Mouse (Mus musculus) heart, embryonic 13.5 days (tissue): ENCODE results near the gene Ajap1. TPM values are rescaled to one million over a fixed set of nuclear protein-coding genes. Genes with fewer than 3 reads are reported as not detected.

Source experiments
- ATAC-seq: fragments of 200-750 bp; cut with Nextera tagmentation; 2 replicates; pipeline ENCODE4 v1.8.0; 2017; ENCODE audit warnings: moderate TSS enrichment; ENCODE audit not compliant: insufficient number of reproducible peaks, low FRiP score, low TSS enrichment; ENCODE audit errors: extremely low read depth
- H3K27ac ChIP-seq: fragments of 300-500 bp; sonication (generic); replicated peaks from 2 replicates; pipeline ENCODE4 v1.5.1; 2015; ENCODE audit warnings: moderate library complexity, mild to moderate bottlenecking, inconsistent platforms
- H3K27me3 ChIP-seq: fragments of 300-500 bp; sonication (generic); replicated peaks from 2 replicates; pipeline ENCODE4 v1.6.1; 2015; ENCODE audit warnings: mild to moderate bottlenecking, inconsistent platforms
- H3K36me3 ChIP-seq: fragments of 300-500 bp; sonication (generic); 2 replicates; pipeline ENCODE4 v1.6.1; 2015; ENCODE audit warnings: mild to moderate bottlenecking, inconsistent platforms
- H3K4me1 ChIP-seq: fragments of 300-500 bp; sonication (generic); 2 replicates; pipeline ENCODE4 v1.6.1; 2015; ENCODE audit warnings: inconsistent platforms
- H3K4me2 ChIP-seq: fragments of 300-500 bp; sonication (generic); 2 replicates; pipeline ENCODE4 v1.6.1; 2015; ENCODE audit warnings: inconsistent platforms, mild to moderate bottlenecking, moderate library complexity
- H3K4me3 ChIP-seq: fragments of 300-500 bp; sonication (generic); 2 replicates; pipeline ENCODE4 v1.5.1; 2015; ENCODE audit warnings: moderate library complexity, mild to moderate bottlenecking, inconsistent platforms
- H3K9ac ChIP-seq: fragments of 300-500 bp; sonication (generic); 2 replicates; pipeline ENCODE4 v1.6.1; 2015; ENCODE audit warnings: inconsistent platforms, mild to moderate bottlenecking, moderate library complexity
- H3K9me3 ChIP-seq: fragments of 300-500 bp; sonication (generic); 2 replicates; pipeline ENCODE4 v1.6.1; 2016; ENCODE audit warnings: inconsistent platforms
- WGBS: fragments of 180-500 bp; shearing (Covaris S2); methylation state at CpG from one replicate; pipeline ENCODE4 v1.1.7; 2015; ENCODE audit warnings: mixed read lengths; 5-methylcytosine and 5-hydroxymethylcytosine counted together
- polyA plus RNA-seq: library from polyadenylated mRNA; unstranded; fragments of >200 nt; fragmentation: Nextera tagmentation; extraction: Ambion mirVana; gene quantifications from 2 replicates; pipeline ENCODE4 v1.2.1, GENCODE M21; 2015

Gene Ajap1
- polyA plus RNA-seq, 1 experiment from 2014 or later, result 0.11 TPM

DNA sequence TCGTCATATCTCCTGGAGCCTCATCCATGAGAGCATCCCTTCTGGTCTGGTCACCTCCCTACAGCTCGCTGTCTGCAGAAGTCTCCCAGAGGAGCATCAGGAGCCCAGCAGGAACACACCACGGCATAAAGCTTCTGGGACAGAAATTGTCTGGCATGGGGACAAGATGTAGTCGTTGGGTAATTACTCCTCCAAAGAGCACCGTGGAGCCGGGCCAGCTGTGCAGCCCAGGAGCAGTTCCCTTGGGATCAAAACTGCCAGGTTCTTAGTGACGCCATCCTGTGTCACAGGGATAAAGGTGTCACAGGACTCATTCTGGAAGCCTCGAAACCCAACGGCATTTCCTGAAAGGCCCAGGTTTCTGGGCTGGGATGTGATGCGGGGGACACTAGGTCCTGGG is 40.1 kb downstream of the Ajap1 start:
- peaks cover 13% of the 10 kb centered on the region for H3K27me3 ChIP-seq
- H3K4me2 ChIP-seq, result no peak overlapping the region
- H3K9ac ChIP-seq, result no peak overlapping the region
- H3K4me1 ChIP-seq, result no peaks in the 10 kb centered on the region
- no peaks in the 10 kb centered on the region for H3K36me3 ChIP-seq
- ATAC-seq, result no peak
- H3K27ac ChIP-seq, result no peak overlapping the region
- H3K9me3 ChIP-seq, result no peaks in the 10 kb centered on the region
- 72% methylated on average over 10 of the region's 10 CpGs for WGBS
- H3K4me3 ChIP-seq, result no peak overlapping the region

DNA sequence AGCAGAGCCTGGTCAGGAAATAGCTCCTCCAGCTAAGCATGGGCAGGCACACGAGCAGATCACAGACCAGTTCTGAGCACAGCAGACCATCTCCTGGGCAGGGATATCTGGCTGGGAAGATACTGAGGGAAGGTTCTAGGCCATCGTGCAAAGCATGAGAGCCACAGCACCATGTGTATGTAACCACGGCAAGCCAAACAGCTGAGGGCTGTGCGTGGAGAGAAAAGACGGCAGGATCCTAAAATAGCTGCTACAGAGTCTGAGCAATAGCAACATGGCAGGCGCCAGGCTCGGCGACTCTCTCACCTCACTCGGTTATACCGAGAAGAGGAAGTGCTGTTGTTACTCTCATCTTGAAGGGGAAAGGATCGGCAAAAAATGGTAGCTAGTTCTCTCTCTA is 42.7 kb downstream of the Ajap1 start:
- Histone ChIP-seq H3K27me3 (peaks cover 16% of the 10 kb centered on the region), H3K4me3 (no peak overlapping the region)
- no peak for ATAC-seq

DNA sequence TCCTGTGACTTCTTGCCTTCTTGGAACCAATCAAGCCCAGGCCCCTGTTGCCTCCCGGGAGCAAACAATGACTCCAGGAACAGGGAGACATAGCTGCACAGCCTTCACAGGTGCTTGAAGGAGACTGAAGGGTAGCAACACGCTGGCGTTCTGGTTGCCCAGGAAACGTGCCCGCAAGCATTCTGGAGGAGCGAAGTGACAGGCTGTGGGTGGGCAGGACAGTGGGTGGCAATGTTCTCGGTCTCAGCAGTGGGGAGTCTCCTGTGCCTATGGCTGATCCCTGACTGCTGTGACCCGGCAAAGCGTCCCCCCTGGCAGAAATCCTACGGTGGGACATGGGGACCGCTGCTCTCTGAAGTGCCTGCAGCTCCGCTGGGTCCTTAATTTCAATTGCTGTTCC is 43.6 kb downstream of the Ajap1 start:
- no peak overlapping the region for H3K4me2 ChIP-seq
- H3K27me3 ChIP-seq, result peaks cover 16% of the 10 kb centered on the region
- no peak for ATAC-seq
- no peak overlapping the region for H3K27ac ChIP-seq
- no peak overlapping the region for H3K4me3 ChIP-seq
- no peak overlapping the region for H3K9ac ChIP-seq
- 70% methylated on average over 12 of the region's 12 CpGs for WGBS
- H3K4me1 ChIP-seq, result no peaks in the 10 kb centered on the region
- H3K36me3 ChIP-seq, result no peaks in the 10 kb centered on the region
- H3K9me3 ChIP-seq, result no peaks in the 10 kb centered on the region

More for the DNA sequence above, 42.7 kb downstream of the Ajap1 start:
- Histone ChIP-seq H3K4me2 (no peak overlapping the region), H3K27ac (no peak overlapping the region), H3K36me3 (no peaks in the 10 kb centered on the region), H3K9ac (no peak overlapping the region), H3K9me3 (no peaks in the 10 kb centered on the region), H3K4me1 (no peaks in the 10 kb centered on the region)
- 54% methylated on average over 11 of the region's 11 CpGs for WGBS

DNA sequence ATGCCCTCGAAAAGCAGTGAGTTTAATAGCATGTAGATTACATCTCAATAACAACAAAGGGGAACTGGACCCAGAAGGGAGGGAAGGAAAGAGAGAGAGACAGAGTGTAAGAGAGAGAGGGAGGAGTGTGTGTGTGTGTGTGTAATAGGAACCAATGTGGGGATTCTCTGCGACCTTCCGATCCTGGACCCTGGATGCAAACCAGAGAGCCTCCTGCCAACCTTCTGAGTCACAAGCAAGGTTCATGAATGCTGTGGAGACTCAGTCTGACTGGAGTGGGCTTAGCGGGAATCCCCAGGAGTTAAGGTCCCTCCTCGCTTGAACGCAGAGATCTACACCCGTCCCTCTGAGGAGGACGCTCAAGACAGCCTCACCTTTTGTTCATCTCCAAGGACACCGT is 45.4 kb downstream of the Ajap1 start:
- no peaks in the 10 kb centered on the region for H3K36me3 ChIP-seq
- no peak overlapping the region for H3K27ac ChIP-seq
- peaks cover 20% of the 10 kb centered on the region for H3K27me3 ChIP-seq
- WGBS, result 72% methylated on average over 9 of the region's 9 CpGs
- no peaks in the 10 kb centered on the region for H3K9me3 ChIP-seq
- no peak overlapping the region for H3K4me3 ChIP-seq
- no peak overlapping the region for H3K9ac ChIP-seq
- no peak overlapping the region for H3K4me2 ChIP-seq
- no peak for ATAC-seq
- H3K4me1 ChIP-seq, result no peaks in the 10 kb centered on the region

DNA sequence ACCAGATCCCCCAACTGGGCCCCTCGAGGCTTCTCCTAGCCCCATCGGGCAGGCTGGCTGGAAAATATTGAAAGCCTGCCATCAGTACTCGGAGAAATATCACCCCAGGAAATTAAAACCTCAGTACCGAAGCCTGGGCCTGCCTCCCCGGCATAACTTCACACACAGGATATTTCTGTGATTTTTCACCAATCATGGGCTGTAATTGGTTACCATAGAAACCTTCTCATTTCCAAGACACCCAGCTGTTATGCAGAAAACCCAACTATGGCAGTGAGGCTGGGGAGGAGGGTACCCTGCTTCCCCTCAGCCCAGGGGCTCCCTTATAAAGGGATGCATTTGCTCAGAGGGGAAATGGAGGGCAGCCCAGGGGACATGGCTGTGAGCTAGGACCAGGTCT is 46.7 kb downstream of the Ajap1 start:
- ATAC-seq, result no peak
- WGBS, result 71% methylated on average over 5 of the region's 5 CpGs

DNA sequence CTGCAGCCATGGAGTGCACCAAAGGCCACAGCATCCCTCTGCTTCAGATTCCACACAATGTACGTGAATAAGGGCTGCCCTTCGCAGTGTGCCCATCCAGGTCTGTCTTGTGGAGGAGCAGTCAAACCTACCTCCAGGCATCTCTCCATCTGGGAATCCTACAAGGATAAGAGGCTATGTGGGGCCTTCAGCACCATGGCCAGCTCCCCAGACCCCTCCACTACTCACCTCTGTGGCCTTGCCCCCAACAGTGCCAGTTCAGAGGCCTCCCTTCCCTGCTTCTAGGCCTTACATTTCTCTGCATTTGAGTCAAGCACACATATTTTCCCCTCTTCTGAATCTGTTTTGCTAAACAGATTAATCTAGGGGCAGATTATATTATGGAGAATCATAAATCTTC is 52.6 kb downstream of the Ajap1 start:
- H3K4me1 ChIP-seq, result no peaks in the 10 kb centered on the region
- no peak overlapping the region for H3K9ac ChIP-seq
- H3K27me3 ChIP-seq, result 0 out of 2 replicates have a peak, but pooled peaks cover 4% of the 10 kb centered on the region
- no peak overlapping the region for H3K4me2 ChIP-seq
- H3K9me3 ChIP-seq, result peaks cover 6% of the 10 kb centered on the region; the same call in 1 of the 2 replicates
- H3K4me3 ChIP-seq, result no peak overlapping the region
- WGBS, result 74% methylated on average over 2 of the region's 2 CpGs
- no peak overlapping the region for H3K27ac ChIP-seq
- no peak for ATAC-seq
- H3K36me3 ChIP-seq, result no peaks in the 10 kb centered on the region

More for the DNA sequence above, 46.7 kb downstream of the Ajap1 start:
- no peak overlapping the region for H3K4me2 ChIP-seq
- H3K9me3 ChIP-seq, result no peaks in the 10 kb centered on the region
- no peaks in the 10 kb centered on the region for H3K4me1 ChIP-seq
- no peak overlapping the region for H3K9ac ChIP-seq
- no peak overlapping the region for H3K27ac ChIP-seq
- H3K4me3 ChIP-seq, result no peak overlapping the region
- H3K27me3 ChIP-seq, result peaks cover 20% of the 10 kb centered on the region
- H3K36me3 ChIP-seq, result no peaks in the 10 kb centered on the region

DNA sequence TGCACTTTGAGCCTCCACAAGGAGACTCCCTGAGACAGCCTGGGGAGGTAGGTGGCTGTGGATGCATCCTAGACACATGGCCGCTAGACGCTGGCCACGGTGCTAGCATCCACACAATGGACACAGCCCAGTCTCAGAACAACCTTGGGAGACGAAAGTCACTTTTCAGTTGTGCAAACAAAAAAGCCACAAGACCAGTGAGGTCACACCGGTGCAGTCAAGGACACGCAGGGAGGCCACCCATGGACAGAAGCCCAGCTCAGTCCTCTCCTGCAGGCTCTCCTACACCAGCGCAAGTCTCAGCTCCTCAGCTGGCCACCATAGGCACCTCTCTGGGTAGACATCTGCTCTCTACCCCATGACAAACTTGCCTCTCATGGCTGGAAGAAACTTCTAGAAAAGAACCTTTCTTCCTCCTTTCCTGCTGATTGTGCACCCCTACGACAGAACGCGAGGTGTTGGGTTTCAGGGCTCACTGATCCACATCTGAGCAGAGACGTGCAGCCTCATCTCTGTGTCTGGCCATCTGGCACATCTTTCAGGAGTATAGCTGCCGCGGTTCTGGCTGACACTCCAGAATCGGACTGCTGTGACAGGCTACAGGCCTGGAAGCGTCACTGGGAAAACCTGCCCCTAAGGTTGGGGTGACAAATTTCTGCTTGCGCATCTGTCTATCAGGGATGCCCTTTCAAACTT is 56.5 kb downstream of the Ajap1 start:
- Histone ChIP-seq H3K27me3 (peaks cover 8% of the 10 kb centered on the region; the same call in 1 of the 2 replicates), H3K27ac (no peak overlapping the region), H3K4me2 (no peak overlapping the region), H3K9ac (no peak overlapping the region), H3K36me3 (no peaks in the 10 kb centered on the region), H3K4me1 (no peaks in the 10 kb centered on the region), H3K9me3 (peaks cover 6% of the 10 kb centered on the region; the same call in 1 of the 2 replicates), H3K4me3 (no peak overlapping the region)
- WGBS, result 79% methylated on average over 16 of the region's 16 CpGs
- no peak for ATAC-seq

DNA sequence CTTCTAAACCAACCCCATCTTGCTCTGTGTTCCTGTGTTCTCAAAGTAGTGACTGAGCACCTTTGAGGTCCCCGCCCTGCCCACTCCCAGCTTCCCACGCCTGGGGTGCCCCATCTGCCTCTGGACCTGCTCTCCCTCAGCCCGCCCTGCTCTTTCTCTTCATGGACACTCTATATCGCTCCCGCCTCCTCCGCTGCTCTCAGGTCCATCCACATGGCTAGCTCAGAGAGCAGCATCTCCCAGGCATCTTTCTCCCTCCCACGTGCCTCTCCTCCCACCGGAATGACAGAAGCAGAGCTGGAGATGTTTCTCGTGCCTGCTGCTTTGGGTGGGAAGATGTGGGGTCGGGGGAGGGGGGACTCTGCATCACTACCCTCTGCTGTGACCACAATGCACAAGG is 58.3 kb downstream of the Ajap1 start:
- H3K36me3 ChIP-seq, result no peaks in the 10 kb centered on the region
- no peak overlapping the region for H3K4me3 ChIP-seq
- peaks cover 25% of the 10 kb centered on the region for H3K27me3 ChIP-seq
- 74% methylated on average over 10 of the region's 10 CpGs for WGBS
- no peak overlapping the region for H3K4me2 ChIP-seq
- no peak overlapping the region for H3K9ac ChIP-seq
- peaks cover under 1% of the 10 kb centered on the region; the same call in 1 of the 2 replicates for H3K9me3 ChIP-seq
- H3K27ac ChIP-seq, result no peak overlapping the region
- no peaks in the 10 kb centered on the region for H3K4me1 ChIP-seq
- no peak for ATAC-seq

DNA sequence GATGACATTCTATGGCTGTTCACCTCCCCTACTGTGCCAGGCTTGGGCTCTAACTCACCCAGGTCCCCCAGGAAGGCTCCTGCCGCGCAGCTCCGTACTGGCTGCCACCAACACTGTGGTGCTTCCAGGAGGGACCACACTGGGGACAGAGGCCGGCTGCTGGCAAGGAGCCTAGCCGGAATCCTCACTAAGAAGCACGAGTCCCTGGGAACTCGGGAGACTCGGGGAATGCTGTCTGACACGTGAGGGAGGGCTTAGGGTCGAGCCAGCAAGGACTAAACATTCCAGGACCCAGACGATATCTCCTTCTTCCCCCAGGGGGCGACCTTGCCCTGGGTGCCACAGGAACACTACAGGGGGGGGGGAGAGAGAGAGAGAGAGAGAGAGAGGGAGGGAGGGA is 64.7 kb downstream of the Ajap1 start:
- peak overlapping the region; percentile 38; the same call in 1 of the 2 replicates for H3K9ac ChIP-seq

DNA sequence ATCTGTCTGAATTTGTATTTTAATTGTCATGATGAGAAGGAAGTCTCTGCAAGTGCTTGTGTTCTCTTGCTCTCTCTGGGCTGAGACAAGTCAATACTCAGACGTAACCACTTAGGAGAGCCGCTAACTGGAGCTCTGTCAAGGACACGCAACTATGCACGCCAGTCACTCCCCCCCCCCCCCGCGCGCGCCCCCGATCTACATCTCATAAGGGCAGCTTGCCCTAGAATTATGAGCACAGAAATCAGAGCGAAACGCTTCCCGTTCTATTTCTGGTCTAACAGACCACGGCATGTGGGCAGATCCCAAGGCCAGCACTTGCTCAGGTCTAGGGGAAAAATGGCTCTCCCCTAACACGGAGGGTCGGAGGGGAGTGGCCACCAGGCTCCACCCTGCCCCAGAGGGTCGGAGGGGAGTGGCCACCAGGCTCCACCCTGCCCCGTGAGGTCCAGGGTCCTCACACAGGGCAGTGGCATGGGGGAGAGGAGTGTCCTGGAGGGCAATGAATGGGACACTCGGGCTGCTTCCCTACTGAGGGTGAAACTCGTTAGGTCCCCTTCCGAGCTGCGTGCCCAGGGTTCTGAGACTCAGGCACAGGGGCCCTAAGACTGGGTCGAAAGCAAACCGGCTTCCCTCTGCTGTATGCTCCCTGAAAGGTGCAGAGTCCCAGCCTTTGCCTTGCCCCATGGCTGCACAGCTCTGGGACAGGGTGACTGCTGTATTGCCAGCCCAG is 65.3 kb downstream of the Ajap1 start:
- H3K36me3 ChIP-seq, result no peaks in the 10 kb centered on the region
- peak overlapping the region; percentile 69 for H3K4me2 ChIP-seq
- H3K27me3 ChIP-seq, result peaks cover 43% of the 10 kb centered on the region
- WGBS, result 2% methylated on average over 23 of the region's 23 CpGs
- no peak overlapping the region for H3K27ac ChIP-seq
- no peak; the same call in 1 of the 2 replicates for ATAC-seq
- peaks cover 18% of the 10 kb centered on the region for H3K4me1 ChIP-seq
- no peaks in the 10 kb centered on the region for H3K9me3 ChIP-seq
- H3K4me3 ChIP-seq, result peak overlapping the region; percentile 42
- peak overlapping the region; percentile 38; the same call in 1 of the 2 replicates for H3K9ac ChIP-seq

More for the DNA sequence above, 64.7 kb downstream of the Ajap1 start:
- H3K4me2 ChIP-seq, result peak overlapping the region; percentile 69
- H3K4me1 ChIP-seq, result peaks cover 18% of the 10 kb centered on the region
- ATAC-seq, result no peak
- H3K27me3 ChIP-seq, result peaks cover 45% of the 10 kb centered on the region
- WGBS, result 3% methylated on average over 11 of the region's 12 CpGs
- H3K9me3 ChIP-seq, result no peaks in the 10 kb centered on the region
- no peak overlapping the region for H3K27ac ChIP-seq
- H3K4me3 ChIP-seq, result peak overlapping the region; percentile 42
- no peaks in the 10 kb centered on the region for H3K36me3 ChIP-seq

DNA sequence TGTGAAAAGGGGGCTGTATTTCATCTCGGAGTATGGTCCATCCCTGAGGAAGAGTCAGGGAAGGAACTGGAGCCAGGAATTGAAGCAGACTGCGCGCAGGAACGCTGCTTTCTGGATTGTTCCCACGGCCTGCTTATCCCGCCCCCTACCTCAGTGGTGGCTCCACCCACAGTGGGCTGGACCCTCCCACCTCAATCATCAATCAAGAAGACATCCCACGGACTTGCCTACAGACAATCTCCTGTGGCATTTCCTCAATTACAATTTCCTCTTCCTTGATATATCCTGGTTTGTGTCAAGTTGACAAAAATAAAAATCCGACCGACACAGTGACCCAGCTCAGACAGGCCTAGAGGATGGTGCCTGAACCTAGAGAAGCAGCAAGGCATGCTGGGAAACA is 66.5 kb downstream of the Ajap1 start:
- H3K4me3 ChIP-seq, result no peak overlapping the region
- no peak overlapping the region for H3K9ac ChIP-seq
- H3K4me1 ChIP-seq, result peaks cover 18% of the 10 kb centered on the region
- H3K9me3 ChIP-seq, result no peaks in the 10 kb centered on the region
- no peaks in the 10 kb centered on the region for H3K36me3 ChIP-seq
- WGBS, result 43% methylated on average over 9 of the region's 9 CpGs
- no peak overlapping the region for H3K27ac ChIP-seq
- peaks cover 37% of the 10 kb centered on the region for H3K27me3 ChIP-seq
- no peak overlapping the region for H3K4me2 ChIP-seq
- no peak for ATAC-seq
